Mouse (Mus musculus) spleen, postnatal 10 days (tissue): ENCODE data around the gene Lrrc23.
A peak's percentile ranks its signal among the peaks of the same experiment; 100 is the strongest.
"Not testable (repeated sequence)": the region's sequence is repeated elsewhere in the genome, so short reads cannot be mapped to it uniquely, and the experiment has no call there.

Source experiments
- DNase-seq, 2 experiments: peaks; one replicate each; pipeline ENCODE4 v3.0.0; 2021 to 2022; ENCODE audit warnings: low spot score in 2 of 2

The Lrrc23 gene

GRCm38 (mm10) chr6:124779222-124779983, at the start of gene Lrrc23:
Gene Lrrc23, minus strand, starts transcription at chr6:124779727.
- DNase-seq: peak in 1 of 2 experiments; percentile 44

- DNase-seq: peak in 1 of 2 experiments; percentile 50
Observed at GRCm38 (mm10) chr6:124828101-124828592, 48.6 kb upstream of the Lrrc23 start.

- no peak for DNase-seq
Observed at GRCm38 (mm10) chr6:124822049-124822448, 42.5 kb upstream of the Lrrc23 start.

GRCm38 (mm10) chr6:124820891-124821290, 41.4 kb upstream of the Lrrc23 start:
- no peak for DNase-seq

GRCm38 (mm10) chr6:124817971-124818370, 38.4 kb upstream of the Lrrc23 start:
- DNase-seq: no peak

GRCm38 (mm10) chr6:124817563-124817962, 38.0 kb upstream of the Lrrc23 start:
- DNase-seq: no peak

GRCm38 (mm10) chr6:124817125-124817524, 37.6 kb upstream of the Lrrc23 start:
- DNase-seq: no peak

- no peak for DNase-seq
Observed at GRCm38 (mm10) chr6:124816611-124817010, 37.1 kb upstream of the Lrrc23 start.

GRCm38 (mm10) chr6:124814858-124815774, 35.6 kb upstream of the Lrrc23 start:
- DNase-seq: no peak

GRCm38 (mm10) chr6:124814448-124814847, 34.9 kb upstream of the Lrrc23 start:
- DNase-seq: no peak

- peak; percentile 78 to 89 for DNase-seq
Observed at GRCm38 (mm10) chr6:124813933-124814332, 34.4 kb upstream of the Lrrc23 start, which contains the start of gene Tpi1. Gene Tpi1, minus strand, starts transcription at chr6:124814296.

- DNase-seq: peak in 1 of 2 experiments; percentile 78
Observed at GRCm38 (mm10) chr6:124813496-124813895, 34.0 kb upstream of the Lrrc23 start.

- no peak for DNase-seq
Observed at GRCm38 (mm10) chr6:124812848-124813247, 33.3 kb upstream of the Lrrc23 start.

- DNase-seq: no peak
Observed at GRCm38 (mm10) chr6:124811701-124812560, 32.4 kb upstream of the Lrrc23 start.

- DNase-seq: no peak
Observed at GRCm38 (mm10) chr6:124811403-124811665, 31.8 kb upstream of the Lrrc23 start.

- not testable (repeated sequence) for DNase-seq
Observed at GRCm38 (mm10) chr6:124810566-124811402, 31.3 kb upstream of the Lrrc23 start.

- no peak for DNase-seq
Observed at GRCm38 (mm10) chr6:124809775-124810538, 30.4 kb upstream of the Lrrc23 start.

GRCm38 (mm10) chr6:124809052-124809774, 29.7 kb upstream of the Lrrc23 start:
- DNase-seq: peak; percentile 86 to 87

GRCm38 (mm10) chr6:124808358-124809012, 29.0 kb upstream of the Lrrc23 start, which contains the start of gene Spsb2:
Gene Spsb2, plus strand, starts transcription at chr6:124808661.
- DNase-seq: peak; percentile 66 to 73
